Mouse (Mus musculus) forebrain, embryonic 11.5 days (tissue): ENCODE results near the gene Ccdc78. TPM values are rescaled to one million over a fixed set of nuclear protein-coding genes. Genes with fewer than 3 reads are reported as not detected.
A peak's percentile ranks its signal among the peaks of the same experiment; 100 is the strongest.

Experiments used
- ATAC-seq: fragments of 200-750 bp; cut with Nextera tagmentation; replicated peaks from 2 replicates; pipeline ENCODE4 v1.8.0; 2017; ENCODE audit warnings: moderate TSS enrichment; ENCODE audit not compliant: low FRiP score
- DNase-seq: peaks from one replicate; pipeline ENCODE4 v3.0.0-alpha.2; 2017; ENCODE audit warnings: low spot score
- H3K27ac ChIP-seq: fragments of 300-500 bp; sonication (generic); 2 replicates; pipeline ENCODE4 v1.5.1; 2014; ENCODE audit warnings: low read depth, low read length
- H3K27me3 ChIP-seq: fragments of 300-500 bp; sonication (generic); 2 replicates; pipeline ENCODE4 v1.6.1; 2014; ENCODE audit warnings: mild to moderate bottlenecking, low read length, mixed read lengths; ENCODE audit not compliant: control insufficient read depth, insufficient read depth
- H3K36me3 ChIP-seq: fragments of 300-500 bp; sonication (generic); 2 replicates; pipeline ENCODE4 v1.6.1; 2014; ENCODE audit warnings: mild to moderate bottlenecking, low read length, moderate library complexity, mixed read lengths; ENCODE audit not compliant: control insufficient read depth, insufficient read depth
- H3K4me1 ChIP-seq: fragments of 300-500 bp; sonication (generic); replicated peaks from 2 replicates; pipeline ENCODE4 v1.6.1; 2014; ENCODE audit warnings: low read length, mixed read lengths; ENCODE audit not compliant: control insufficient read depth, insufficient read depth
- H3K4me2 ChIP-seq: fragments of 300-500 bp; sonication (generic); 2 replicates; pipeline ENCODE4 v1.6.1; 2014; ENCODE audit warnings: low read depth, mild to moderate bottlenecking, low read length, moderate library complexity, mixed read lengths; ENCODE audit not compliant: severe bottlenecking
- H3K4me3 ChIP-seq: fragments of 300-500 bp; sonication (generic); 2 replicates; pipeline ENCODE4 v1.5.1; 2014; ENCODE audit warnings: low read depth, low read length
- H3K9ac ChIP-seq: fragments of 300-500 bp; sonication (generic); 2 replicates; pipeline ENCODE4 v1.6.1; 2014; ENCODE audit warnings: low read length
- H3K9me3 ChIP-seq: fragments of 300-500 bp; sonication (generic); 2 replicates; pipeline ENCODE4 v1.6.1; 2016; ENCODE audit warnings: low read length, mixed read lengths; ENCODE audit not compliant: control insufficient read depth
- WGBS: fragments of 180-500 bp; shearing (Covaris S2); extraction: QIAGEN DNeasy Blood & Tissue Kit; methylation state at CpG from one replicate; pipeline ENCODE4 v1.1.7; 2014; 5-methylcytosine and 5-hydroxymethylcytosine counted together
- polyA plus RNA-seq: library from polyadenylated mRNA; unstranded; fragments of >200 nt; fragmentation: Nextera tagmentation; extraction: Ambion mirVana; gene quantifications from 2 replicates; pipeline ENCODE4 v1.2.1, GENCODE M21; 2014

The Ccdc78 gene
- polyA plus RNA-seq, 1 experiment from 2014 or later: 0.47 TPM

- H3K36me3 ChIP-seq: no peaks in the 10 kb centered on the region
- H3K9me3 ChIP-seq: no peaks in the 10 kb centered on the region
- H3K27me3 ChIP-seq: peaks cover 4% of the 10 kb centered on the region; the same call in 1 of the 2 replicates
- 55% methylated on average over 9 of the region's 9 CpGs for WGBS
- ATAC-seq: no peak
- H3K4me2 ChIP-seq: no peak overlapping the region
- H3K9ac ChIP-seq: no peak overlapping the region
- peaks cover 5% of the 10 kb centered on the region; the same call in 1 of the 2 replicates for H3K4me1 ChIP-seq
- H3K27ac ChIP-seq: no peak overlapping the region
- no peak overlapping the region for H3K4me3 ChIP-seq
- DNase-seq: no peak
These were observed 17.0 kb upstream of the Ccdc78 start for GRCm38 (mm10) chr17:25769331-25769730.

GRCm38 (mm10) chr17:25773549-25774120 lies 12.7 kb upstream of the Ccdc78 start, which contains the start of gene Narfl:
Gene Narfl (plus strand): TSS chr17:25773776.
- Histone ChIP-seq H3K4me1 (peaks cover 7% of the 10 kb centered on the region; the same call in 1 of the 2 replicates), H3K4me3 (peak within 1 kb of the TSS; percentile 66), H3K9me3 (no peaks in the 10 kb centered on the region), H3K4me2 (peak within 1 kb of the TSS; percentile 89), H3K36me3 (no peaks in the 10 kb centered on the region), H3K27ac (no peak within 1 kb of the TSS), H3K9ac (peak within 1 kb of the TSS; percentile 81), H3K27me3 (no peaks in the 10 kb centered on the region)
- DNase-seq (peak; percentile 100), ATAC-seq (peak; percentile 79)
- WGBS: under 1% methylated on average over 37 of the region's 37 CpGs

GRCm38 (mm10) chr17:25775318-25776062 lies 10.9 kb upstream of the Ccdc78 start:
- Histone ChIP-seq H3K9me3 (no peaks in the 10 kb centered on the region), H3K27ac (no peak overlapping the region)
- 82% methylated on average over 10 of the region's 10 CpGs for WGBS

GRCm38 (mm10) chr17:25777948-25778347 lies 8.4 kb upstream of the Ccdc78 start:
- H3K9me3 ChIP-seq: no peaks in the 10 kb centered on the region
- no peak overlapping the region for H3K4me2 ChIP-seq
- DNase-seq (no peak), ATAC-seq (no peak)
- WGBS: 96% methylated on average over 5 of the region's 5 CpGs
- H3K27me3 ChIP-seq: no peaks in the 10 kb centered on the region
- no peak overlapping the region for H3K4me3 ChIP-seq
- peaks cover 7% of the 10 kb centered on the region; the same call in 1 of the 2 replicates for H3K4me1 ChIP-seq
- no peaks in the 10 kb centered on the region for H3K36me3 ChIP-seq
- H3K27ac ChIP-seq: no peak overlapping the region
- H3K9ac ChIP-seq: no peak overlapping the region

More at GRCm38 (mm10) chr17:25775318-25776062, 10.9 kb upstream of the Ccdc78 start:
- H3K36me3 ChIP-seq: no peaks in the 10 kb centered on the region
- no peak overlapping the region for H3K4me2 ChIP-seq
- H3K4me3 ChIP-seq: no peak overlapping the region
- H3K9ac ChIP-seq: no peak overlapping the region
- no peaks in the 10 kb centered on the region for H3K27me3 ChIP-seq
- ATAC-seq (no peak), DNase-seq (no peak)
- peaks cover 7% of the 10 kb centered on the region; the same call in 1 of the 2 replicates for H3K4me1 ChIP-seq

GRCm38 (mm10) chr17:25781339-25781738 lies 5.0 kb upstream of the Ccdc78 start:
- Histone ChIP-seq H3K9ac (no peak overlapping the region), H3K27ac (no peak overlapping the region), H3K9me3 (no peaks in the 10 kb centered on the region), H3K36me3 (no peaks in the 10 kb centered on the region), H3K27me3 (no peaks in the 10 kb centered on the region), H3K4me2 (no peak overlapping the region), H3K4me1 (peaks cover 10% of the 10 kb centered on the region), H3K4me3 (no peak overlapping the region)
- DNase-seq (no peak), ATAC-seq (no peak)
- 80% methylated on average over 6 of the region's 6 CpGs for WGBS

GRCm38 (mm10) chr17:25783086-25783485 lies 3.3 kb upstream of the Ccdc78 start:
- Histone ChIP-seq H3K27me3 (no peaks in the 10 kb centered on the region), H3K9ac (peak overlapping the region; percentile 23; the same call in 1 of the 2 replicates), H3K9me3 (no peaks in the 10 kb centered on the region), H3K36me3 (no peaks in the 10 kb centered on the region; the same call in none of the 2 replicates), H3K4me3 (no peak overlapping the region; the same call in 1 of the 2 replicates), H3K4me2 (no peak overlapping the region), H3K27ac (no peak overlapping the region), H3K4me1 (peaks cover 10% of the 10 kb centered on the region)
- 83% methylated on average over 7 of the region's 7 CpGs for WGBS
- DNase-seq: no peak
- no peak for ATAC-seq

- no peaks in the 10 kb centered on the region; the same call in none of the 2 replicates for H3K36me3 ChIP-seq
- peak overlapping the region; percentile 69 for H3K4me3 ChIP-seq
- H3K27me3 ChIP-seq: no peaks in the 10 kb centered on the region
- ATAC-seq (no peak), DNase-seq (no peak)
- peaks cover 10% of the 10 kb centered on the region for H3K4me1 ChIP-seq
- H3K9me3 ChIP-seq: no peaks in the 10 kb centered on the region
- WGBS: 87% methylated on average over 15 of the region's 15 CpGs
- peak overlapping the region; percentile 71 for H3K4me2 ChIP-seq
- H3K9ac ChIP-seq: peak overlapping the region; percentile 80
- H3K27ac ChIP-seq: no peak overlapping the region
These were observed 2.4 kb upstream of the Ccdc78 start for GRCm38 (mm10) chr17:25783861-25784574.

GRCm38 (mm10) chr17:25785281-25785745 lies 1.1 kb upstream of the Ccdc78 start, which contains the start of gene Haghl:
Gene Haghl (minus strand): TSS chr17:25785673.
- ATAC-seq (peak; percentile 86), DNase-seq (peak; percentile 98)
- no peaks in the 10 kb centered on the region for H3K9me3 ChIP-seq
- H3K9ac ChIP-seq: peak within 1 kb of the TSS; percentile 80
- H3K36me3 ChIP-seq: no peaks in the 10 kb centered on the region; the same call in none of the 2 replicates
- peaks cover 10% of the 10 kb centered on the region for H3K4me1 ChIP-seq
- H3K27me3 ChIP-seq: no peaks in the 10 kb centered on the region
- peak within 1 kb of the TSS; percentile 91 for H3K27ac ChIP-seq
- WGBS: under 1% methylated on average over 23 of the region's 23 CpGs
- H3K4me3 ChIP-seq: peak within 1 kb of the TSS; percentile 69
- peak within 1 kb of the TSS; percentile 71 for H3K4me2 ChIP-seq
